Mouse (Mus musculus) cortical plate, adult 2 months (tissue): ENCODE results near the gene Mrps36.

Source experiments
- CTCF ChIP-seq: fragments of 200-500 bp; IDR thresholded peaks from 2 replicates; pipeline ENCODE4 v1.5.1; 2011; ENCODE audit warnings: mild to moderate bottlenecking, control low read depth, low read length; ENCODE audit not compliant: insufficient read depth; ENCODE audit errors: extremely low read depth
- POLR2A ChIP-seq: fragments of 200-500 bp; IDR thresholded peaks from 2 replicates; pipeline ENCODE4 v1.6.1; 2011; ENCODE audit warnings: mild to moderate bottlenecking, low read length, control low read depth; ENCODE audit not compliant: insufficient read depth; ENCODE audit errors: extremely low read depth

DNA sequence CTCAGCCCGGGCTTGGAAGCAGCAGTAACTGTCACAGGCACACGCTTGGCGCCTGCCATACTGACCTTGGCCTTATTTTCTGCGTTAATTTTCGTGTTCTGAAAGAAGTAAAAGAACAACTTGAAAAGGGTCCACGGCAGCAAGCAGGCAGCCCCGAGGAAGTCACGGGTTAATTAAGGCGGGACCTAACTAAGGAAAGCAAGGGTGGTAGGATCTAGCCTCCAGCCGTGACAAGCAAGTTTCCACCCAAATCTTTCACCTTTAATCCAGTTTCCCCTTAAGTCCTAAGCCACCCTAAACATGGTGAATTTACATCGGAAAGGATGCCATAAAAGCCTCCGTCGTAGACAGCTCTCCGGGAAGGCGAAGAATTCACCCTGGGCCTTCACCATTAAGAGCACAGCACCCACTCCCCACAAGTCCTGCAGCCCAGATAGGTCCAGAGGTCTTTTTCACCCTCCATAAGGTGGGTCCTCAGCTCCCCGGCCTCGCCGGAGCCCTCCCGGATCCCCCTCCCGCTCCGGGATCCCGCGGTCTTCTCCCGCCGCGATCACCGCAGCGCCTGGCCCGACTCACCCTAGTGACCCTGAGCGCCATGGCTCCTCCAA lies 41.5 kb upstream of the Mrps36 start:
- TF ChIP-seq CTCF (no peak), POLR2A (no peak)
